Mouse (Mus musculus) mature B cell (primary cell): ENCODE measurements around the gene Chrna10.

Source experiments
- in situ Hi-C: fragments of 300-500 bp; cut with MboI; formaldehyde crosslinking; loops from 2 replicates; pipeline ENCODE4 v1.14.3; 2019

Gene Chrna10

DNA sequence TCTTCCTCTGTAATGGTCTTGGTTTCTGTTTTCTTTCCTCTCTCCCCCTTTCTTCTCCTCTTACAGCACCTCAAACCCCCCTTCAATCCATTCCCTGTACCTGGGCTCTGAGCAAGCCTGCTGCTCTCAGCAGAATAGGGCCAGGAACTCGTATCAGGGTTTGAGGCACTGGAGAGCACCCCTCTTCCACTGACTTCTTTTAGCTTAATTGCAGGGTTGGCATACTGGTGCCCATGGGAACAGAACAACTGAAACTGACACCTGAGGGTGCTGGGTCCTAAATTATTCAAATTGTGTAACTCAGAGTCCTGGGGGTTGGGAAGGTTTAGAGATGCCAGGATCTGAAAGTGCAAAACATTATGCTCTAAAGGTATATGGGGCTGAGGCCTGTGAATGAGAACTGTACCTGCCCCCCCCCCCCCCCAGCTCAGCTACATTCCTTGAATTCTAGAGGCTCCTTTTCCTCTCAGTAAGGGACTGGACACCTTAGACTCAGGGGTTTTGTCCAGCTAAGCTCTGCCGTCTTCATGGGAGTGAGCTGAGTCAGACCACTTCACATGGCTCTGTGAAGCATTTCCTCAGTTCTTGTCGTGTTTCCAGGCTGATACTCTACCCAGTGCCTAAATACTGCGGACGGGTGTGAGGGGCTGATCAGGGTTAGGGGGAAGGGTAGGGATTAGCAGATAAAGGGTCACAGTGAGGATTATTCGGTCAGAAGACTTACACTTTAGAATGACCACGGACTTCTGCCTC is at the start of gene Chrna10:
Gene Chrna10 (minus strand): TSS at position 250 of the 753 bp plus-strand sequence.
- in situ Hi-C loops: no loop called here

DNA sequence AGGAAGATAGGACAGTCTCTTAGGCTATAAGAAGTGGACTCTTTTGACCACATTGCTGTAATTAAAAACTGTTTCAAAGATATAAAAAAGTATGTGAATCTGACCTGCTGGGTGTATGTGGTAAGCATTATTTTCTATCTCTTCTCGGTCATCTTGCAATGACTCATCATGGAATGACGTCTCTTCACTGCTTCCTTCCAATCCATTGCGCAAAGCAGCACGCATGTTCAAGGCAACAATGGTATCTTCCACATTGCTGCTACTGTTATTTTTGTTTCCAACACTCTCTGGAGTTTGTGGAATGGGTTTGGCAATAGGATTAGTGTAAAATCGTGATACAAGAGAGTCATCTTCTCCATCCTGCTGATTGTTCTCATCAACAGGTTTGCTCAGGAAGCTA is 37.1 kb upstream of the Chrna10 start:
- in situ Hi-C loops: no loop called here

- in situ Hi-C loops: no loop called here
These were observed 21.3 kb upstream of the Chrna10 start for GRCm38 (mm10) chr7:102137898-102138297.

DNA sequence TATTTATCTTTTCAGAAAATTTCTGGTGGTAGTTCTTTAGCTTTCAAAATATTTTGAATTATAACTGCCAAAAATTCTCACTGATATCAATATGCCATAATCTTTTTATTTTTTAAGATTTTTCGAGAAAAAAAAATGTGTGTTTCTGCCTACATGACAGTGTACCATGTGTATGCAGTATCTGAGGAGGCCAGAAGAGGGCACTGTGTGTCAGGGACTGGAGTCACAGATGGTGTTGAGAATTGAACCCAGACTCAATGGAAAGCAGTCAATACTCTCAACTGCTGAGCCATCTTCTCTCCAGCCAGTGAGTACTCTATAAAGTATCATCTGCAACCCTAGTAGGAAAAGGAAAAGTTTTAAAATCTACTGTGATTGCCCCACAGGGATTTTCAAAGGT is 20.8 kb upstream of the Chrna10 start:
- in situ Hi-C loops: no loop called here

- in situ Hi-C loops: no loop called here
These were observed 15.8 kb upstream of the Chrna10 start for GRCm38 (mm10) chr7:102132395-102132794.

DNA sequence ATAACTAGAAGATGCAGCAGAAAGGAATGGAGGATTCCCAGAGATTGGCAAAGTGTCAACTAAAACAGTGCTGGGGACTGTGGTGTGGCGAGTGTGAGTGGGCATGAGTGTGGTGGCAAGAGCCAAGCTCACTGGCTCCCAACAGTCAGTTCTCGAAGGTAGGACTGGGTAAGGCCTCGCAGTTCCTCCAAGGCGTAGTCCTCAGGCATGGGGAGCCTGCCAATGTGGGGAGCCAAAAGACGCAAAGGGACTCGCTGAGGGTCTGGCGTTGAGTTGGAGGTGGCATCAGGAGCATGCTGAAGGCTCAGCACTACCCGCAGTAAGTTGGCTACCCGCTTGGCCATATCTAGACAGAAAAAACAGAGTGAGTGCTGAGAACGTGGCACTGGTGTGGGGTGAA is 3.7 kb upstream of the Chrna10 start:
- in situ Hi-C loops: no loop called here

DNA sequence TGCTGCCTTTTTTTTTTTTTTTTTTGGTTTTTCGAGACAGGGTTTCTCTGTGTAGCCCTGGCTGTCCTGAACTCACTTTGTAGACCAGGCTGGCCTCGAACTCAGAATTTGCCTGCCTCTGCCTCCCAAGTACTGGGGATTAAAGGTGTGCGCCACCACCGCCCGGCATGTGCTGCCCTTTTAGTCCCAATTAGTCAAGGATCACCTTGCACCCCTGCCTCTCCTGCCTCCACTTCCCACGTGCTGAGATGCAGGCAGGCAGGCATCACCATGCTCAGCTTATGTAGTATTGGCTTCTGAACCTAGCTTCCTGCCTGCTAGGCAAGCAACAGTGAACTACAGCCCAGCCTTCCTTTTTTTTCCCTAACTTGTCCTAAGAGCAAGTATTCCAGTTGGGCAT is 754 bp upstream of the Chrna10 start:
- in situ Hi-C loops: no loop called here

GRCm38 (mm10) chr7:102113151-102113729 is 3.4 kb downstream of the Chrna10 start:
- in situ Hi-C loops: no loop called here

- in situ Hi-C loops: no loop called here
These were observed 6.9 kb downstream of the Chrna10 start for GRCm38 (mm10) chr7:102109746-102110145.

DNA sequence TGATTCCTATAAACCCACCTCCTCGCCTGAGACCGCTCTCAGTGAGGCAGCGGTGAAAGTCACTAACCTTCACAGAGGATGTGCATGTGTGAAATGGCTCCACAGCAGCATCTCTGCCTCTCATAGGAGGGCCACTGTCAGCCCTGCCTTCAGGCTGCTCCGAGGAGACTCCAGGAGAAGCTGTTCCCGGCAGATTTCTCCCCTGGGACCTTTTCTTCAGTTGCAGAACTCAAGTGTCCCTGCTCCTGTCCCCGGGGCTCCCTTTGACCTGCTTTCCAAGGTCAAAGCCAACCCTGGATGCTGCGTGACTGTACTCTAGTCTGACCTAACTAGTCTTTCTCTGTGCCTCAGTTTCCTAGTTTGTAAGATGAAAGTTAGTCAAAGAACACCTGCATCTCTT is 7.5 kb downstream of the Chrna10 start, which contains the start of gene Art5:
Gene Art5 (minus strand): TSS at position 319 of the 400 bp plus-strand sequence.
- in situ Hi-C loops: no loop called here

DNA sequence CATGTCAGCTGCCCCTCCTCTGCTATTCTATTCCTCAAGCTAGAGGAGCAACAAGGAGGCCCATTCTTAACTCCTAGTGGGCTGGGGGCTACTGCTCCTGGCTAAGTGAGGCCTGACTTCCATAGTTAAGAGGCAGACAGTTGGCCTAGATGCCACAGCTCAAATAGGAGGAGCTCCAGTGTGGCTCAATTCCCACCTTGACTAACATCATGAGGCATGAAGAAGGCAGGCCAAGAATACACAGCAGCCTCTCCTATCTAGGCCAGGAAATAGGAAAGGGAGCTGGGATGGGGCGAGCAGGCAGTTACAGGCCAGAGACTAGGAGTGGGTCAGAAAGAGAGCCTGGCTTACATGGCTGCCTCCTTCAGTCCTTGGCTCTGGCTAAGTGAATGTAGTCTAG is 8.4 kb downstream of the Chrna10 start:
- in situ Hi-C loops: no loop called here

DNA sequence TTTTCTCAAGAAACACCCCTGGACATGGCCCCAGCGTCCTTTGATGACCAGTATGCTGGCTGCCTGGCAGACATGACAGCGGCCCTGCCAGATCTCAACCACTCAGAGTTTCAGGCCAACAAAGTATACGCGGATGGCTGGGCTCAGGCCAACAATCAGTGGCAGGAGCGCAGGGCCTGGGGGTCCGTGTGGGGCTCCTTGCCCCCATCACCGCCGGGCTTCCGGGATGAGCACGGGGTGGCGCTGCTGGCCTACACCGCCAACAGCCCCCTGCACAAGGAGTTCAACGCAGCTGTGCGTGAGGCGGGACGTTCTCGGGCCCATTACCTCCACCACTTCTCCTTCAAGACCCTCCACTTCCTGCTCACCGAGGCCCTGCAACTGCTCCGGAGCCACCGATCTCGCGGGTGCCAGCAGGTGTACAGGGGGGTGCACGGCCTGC is 9.9 kb downstream of the Chrna10 start:
- in situ Hi-C loops: no loop called here

- in situ Hi-C loops: no loop called here
These were observed 12.5 kb downstream of the Chrna10 start for GRCm38 (mm10) chr7:102104126-102104525.

DNA sequence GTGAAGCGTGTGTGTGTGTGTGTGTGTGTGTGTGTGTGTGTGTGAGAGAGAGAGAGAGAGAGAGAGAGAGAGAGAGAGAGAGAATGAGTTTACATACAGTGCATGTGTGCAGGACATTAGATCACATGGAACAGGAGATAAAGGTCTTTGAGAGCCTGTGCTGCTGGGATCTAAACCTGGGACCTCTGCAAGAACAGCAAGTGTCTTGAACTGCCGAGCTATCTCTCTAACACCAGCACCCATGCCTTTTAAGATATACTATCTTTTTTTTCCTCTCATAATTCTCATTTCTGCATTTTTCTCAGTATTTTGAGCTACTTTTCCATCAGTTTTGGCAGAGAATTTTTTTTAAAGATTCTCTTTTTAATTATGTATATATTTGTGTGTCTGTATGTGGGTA is 13.1 kb downstream of the Chrna10 start:
- in situ Hi-C loops: no loop called here

DNA sequence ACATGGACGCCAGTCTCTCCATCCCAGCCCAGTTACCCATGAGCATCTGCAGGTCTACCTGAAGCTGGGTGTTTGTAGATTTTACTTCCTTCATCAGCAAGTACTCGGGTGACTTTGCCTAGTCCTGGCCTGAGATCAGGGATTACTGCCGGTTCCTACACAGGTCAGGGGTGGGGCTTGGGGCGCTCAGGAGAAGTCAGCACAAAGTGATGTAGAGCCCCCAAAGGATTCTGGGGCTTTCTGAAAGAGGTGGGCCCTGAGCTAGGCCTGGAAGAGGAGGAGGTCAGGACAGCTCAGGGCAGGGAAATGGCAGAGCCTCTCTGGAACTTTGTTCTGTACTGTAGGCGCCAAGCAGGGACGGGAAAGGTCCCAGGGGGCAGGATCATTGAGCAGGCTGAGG is 13.9 kb downstream of the Chrna10 start:
- in situ Hi-C loops: no loop called here

DNA sequence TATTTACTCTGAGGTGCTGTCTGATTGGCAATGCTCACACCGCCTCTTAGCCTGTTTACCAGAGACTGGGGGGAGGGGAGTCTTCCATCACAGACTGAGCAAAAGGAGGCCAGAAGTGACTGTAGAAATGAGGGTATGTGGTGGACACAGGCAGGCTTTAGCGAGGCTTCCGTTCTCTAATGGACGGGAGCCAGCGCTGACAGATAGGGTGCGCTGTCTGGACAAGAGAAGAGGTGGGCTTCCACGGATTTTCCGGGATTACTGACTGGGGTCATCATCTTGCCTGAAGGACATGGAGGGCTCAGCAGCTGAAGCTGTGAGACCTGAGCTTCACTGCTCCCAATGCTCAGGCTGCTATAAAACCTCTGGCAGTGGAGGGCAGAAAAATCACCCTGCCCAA is 14.4 kb downstream of the Chrna10 start:
- in situ Hi-C loops: no loop called here

DNA sequence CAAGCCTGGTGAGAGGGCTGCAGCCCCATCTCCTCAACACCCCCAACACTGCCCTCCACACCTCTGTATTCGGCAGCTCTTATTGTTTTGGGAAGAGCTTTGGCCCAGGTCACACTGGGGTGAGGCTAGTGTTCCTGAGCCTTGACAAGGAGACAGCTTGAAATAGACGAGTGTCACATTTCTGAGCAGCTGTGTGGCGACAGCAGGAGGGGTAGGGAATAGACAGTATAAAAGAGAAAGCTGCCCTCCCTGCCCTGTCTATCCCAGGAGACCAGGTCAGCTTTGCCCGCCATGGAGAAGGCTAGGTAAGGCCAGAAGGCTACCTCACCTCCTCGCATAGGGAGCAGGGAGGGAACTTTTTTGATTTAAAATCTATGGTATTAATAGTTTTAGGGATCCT is 15.1 kb downstream of the Chrna10 start, which contains the start of gene Art1:
Gene Art1 (plus strand): TSS at position 257 of the 400 bp plus-strand sequence.
- in situ Hi-C loops: no loop called here

DNA sequence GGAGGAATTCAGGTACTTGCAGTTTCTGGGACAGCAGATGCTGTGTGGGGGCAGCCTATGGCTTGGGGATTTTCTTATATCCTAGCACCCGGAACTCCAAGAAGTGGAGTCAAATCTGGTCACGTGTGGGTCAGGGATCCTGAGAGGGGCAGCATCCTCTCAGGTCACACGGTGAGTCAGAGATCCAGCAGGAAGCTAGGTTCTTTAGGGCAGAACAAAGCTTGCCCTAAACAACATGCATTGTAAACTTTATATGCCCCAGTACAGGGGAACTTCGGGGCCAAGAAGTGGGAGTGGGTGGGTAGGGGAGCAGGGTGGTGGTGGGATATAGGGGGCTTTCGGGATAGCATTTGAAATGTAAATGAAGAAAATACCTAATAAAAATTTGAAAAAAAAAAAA is 15.8 kb downstream of the Chrna10 start:
- in situ Hi-C loops: no loop called here

DNA sequence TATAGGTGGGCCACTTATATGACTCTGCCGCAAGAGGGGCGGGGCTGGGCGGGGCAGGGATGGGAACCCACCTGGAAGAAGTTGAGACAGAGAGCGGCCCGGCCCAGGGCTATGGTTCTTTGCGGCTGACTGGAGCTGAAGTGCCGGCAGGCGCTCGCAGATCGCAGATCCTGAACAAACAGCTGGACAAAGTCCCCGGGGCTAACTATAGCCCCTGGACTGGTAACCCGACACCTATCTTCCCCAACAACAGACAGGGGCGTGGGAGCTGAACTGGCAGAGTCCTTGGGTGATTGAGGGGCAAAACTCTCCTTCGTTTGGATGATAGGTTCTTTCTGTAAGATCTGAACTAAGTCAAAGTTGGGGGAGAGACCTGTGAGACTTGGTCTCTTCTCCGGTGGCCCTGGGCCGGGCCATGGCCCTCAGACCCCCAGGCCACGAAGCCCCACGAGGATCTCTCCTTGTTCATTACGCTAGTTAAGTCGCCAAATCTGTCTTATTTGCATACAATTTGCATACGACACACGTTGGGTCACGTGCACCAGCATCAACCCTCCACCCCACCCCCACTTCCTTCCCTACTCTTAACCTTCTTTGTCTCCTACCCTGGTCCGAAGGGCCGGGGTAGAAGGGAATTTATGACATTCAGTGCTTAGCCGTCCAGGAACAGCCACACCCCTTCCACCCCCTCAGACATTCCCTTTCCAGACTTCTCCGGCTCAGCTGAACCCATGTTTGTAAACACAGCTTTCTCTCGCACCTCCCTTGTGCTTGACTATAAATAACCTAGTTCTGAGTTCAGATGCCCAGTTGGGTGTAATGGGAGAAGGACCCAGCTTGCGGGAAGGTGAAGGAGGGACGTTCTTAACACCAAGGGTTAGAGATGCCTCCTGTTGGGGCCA is 16.6 kb downstream of the Chrna10 start:
- in situ Hi-C loops: loop anchor here (25.0 kb wide), 1 partner anchor 438 kb away; the partner anchor contains the start of gene Clpb

GRCm38 (mm10) chr7:102087336-102087735 is 29.3 kb downstream of the Chrna10 start:
- in situ Hi-C loops: loop anchor here (25.0 kb wide), 1 partner anchor 425 kb away; the partner anchor contains the start of gene Clpb

GRCm38 (mm10) chr7:102084041-102084696 is 32.5 kb downstream of the Chrna10 start:
- in situ Hi-C loops: loop anchor here (25.0 kb wide), 1 partner anchor 422 kb away; the partner anchor contains the start of gene Clpb
